Mouse (Mus musculus): Measurements from ENCODE around the gene Plpp2. TPM values are rescaled to one million over a fixed set of nuclear protein-coding genes. Genes with fewer than 3 reads are reported as not detected.

Gene Plpp2
- total and polyA plus RNA-seq, 3 experiments, result 30.3 to 44.3 (median 34.7) TPM

DNA sequence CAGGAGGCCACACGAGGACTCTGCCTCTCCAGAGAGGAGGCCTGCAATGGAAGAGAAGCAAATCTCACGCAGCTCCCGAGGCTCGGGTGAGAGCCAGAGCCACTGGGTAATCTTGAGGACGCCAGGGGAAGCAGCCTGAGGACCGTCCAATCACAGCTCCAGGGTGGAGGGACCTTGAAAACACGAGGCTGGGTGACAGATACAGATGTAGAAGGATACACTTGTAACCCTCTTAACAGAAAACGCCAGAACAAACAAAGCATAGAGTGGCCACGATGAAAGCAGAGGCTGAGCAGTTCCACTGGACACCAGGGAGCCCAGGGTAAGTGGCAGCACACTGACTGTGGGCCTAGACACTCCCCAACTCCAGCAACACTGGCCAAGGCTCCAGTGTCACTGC, 16.8 kb upstream of the Plpp2 start:
- no peak for DNase-seq

GRCm38 (mm10) chr10:79548971-79549723, 15.6 kb upstream of the Plpp2 start:
- DNase-seq, result no peak

GRCm38 (mm10) chr10:79548546-79548945, 14.9 kb upstream of the Plpp2 start:
- DNase-seq, result no peak

DNA sequence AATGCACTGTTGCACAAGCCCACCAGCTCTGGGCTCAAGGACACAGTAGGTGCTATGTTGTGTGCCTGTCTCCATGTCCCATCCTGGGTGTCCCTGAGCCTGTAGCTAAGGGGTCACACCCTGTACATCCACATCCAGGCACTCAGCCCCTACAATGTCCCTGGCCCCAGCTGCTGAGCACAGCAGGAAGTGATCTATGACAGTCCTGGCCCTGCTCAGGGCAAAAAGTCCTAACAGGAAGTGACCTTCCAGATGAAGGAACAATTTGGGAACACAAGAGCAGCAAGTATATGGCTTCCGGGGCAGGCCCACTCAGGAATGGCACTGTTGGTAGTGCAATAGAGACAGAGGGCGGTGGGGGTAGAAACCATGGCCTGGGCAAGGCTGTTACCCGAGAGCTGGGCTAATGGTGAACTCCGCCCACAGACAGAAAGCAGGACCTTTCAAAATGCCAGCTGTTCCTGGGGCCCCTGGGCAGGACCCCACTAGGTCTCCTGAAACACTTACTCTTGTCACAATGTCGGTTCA, 13.6 kb upstream of the Plpp2 start:
- no peak for DNase-seq

GRCm38 (mm10) chr10:79546483-79546882, 12.9 kb upstream of the Plpp2 start:
- DNase-seq, result no peak

DNA sequence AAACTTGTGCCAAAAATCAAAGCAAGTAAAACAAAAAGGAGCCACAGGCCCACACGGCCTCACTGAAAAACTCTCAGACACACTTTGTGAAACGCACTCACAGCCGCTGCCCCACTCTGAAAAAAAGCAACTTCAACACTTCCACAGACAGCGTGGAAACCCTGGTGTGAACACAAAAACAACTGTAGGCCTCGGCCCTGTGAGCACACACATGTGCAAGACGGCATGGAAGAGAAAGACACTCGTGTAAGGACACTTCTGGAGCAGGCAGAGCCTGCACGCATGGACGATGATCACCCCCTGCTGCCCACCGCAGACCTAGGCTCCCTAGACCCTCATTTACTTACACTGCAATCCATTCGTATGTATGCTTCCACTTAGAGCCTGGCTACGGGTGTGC, 12.3 kb upstream of the Plpp2 start:
- DNase-seq, result no peak

DNA sequence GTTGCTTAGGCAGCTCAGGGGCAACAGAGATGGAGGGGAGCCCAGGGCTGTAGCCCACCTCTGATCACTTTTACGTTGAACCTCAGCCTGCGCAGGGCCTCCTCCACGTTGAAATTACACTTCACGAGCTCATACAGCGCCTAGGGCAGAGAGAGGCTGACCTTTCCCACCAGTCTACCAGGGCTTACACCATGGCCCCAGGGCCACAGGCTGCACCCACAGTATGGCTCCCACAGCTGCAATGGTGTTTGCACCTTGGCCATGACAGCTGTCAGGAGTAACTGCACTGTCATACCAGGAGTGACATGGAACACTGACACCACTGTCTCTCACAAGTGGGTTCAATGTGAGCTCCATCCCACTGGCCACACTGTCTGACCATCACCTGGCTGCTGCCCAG, 11.0 kb upstream of the Plpp2 start:
- DNase-seq, result no peak

DNA sequence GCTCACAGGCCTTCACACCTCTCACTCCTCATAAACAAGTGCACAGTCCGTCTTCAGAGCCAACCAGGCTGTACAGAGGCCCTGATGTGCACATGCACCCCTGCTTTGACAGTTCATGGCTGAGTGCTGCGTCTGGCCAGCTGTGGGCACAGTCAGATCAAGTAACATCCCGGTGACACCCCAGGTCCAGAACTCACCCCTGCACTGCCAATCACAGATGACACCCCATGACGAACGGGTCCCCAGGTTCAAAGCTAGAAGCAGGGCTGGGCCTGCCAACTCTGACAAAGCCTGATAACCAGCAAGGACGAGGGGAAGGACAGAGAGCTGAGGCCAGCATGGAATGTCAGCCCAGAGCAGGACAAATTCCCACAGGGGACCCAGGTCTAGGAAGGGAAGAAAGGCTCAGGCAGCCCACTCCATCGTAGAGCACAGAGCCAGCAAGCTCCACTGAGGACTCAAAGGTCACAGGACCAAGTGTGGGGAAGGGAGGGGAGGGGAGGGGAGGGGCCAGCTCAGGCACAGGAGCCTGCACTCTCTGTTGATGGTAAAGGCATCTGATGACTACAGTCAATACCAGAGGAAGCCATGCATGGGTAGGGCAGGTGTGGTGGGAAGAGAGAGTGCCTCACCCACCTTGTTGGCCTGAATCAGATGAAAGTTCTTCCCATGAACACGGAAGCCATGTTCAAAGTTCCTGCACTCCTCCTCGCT, 10.4 kb upstream of the Plpp2 start:
- DNase-seq, result peak; percentile 75

GRCm38 (mm10) chr10:79542171-79542570, 8.6 kb upstream of the Plpp2 start:
- DNase-seq, result peak; percentile 1

DNA sequence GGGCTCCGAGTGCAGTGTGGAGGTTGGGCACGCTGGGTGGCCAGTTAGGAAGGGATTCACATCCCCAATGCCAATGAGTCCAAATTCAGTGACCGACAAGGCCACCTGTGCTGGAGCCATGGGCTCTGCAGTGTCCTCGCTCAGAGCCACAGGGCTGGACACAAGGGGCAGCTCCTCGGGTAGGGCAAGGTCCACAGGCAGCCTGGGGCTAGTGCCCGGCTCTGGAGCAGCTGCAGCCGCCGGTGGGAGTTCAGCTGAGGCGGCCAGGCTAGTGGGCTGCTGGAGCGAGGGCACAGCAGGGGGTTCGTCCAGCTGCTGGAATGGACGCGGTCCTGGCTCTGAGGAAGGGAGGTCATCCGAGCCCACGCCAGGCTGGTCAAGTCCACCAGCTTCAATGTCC, 7.9 kb upstream of the Plpp2 start:
- peak; percentile 1 for DNase-seq

DNA sequence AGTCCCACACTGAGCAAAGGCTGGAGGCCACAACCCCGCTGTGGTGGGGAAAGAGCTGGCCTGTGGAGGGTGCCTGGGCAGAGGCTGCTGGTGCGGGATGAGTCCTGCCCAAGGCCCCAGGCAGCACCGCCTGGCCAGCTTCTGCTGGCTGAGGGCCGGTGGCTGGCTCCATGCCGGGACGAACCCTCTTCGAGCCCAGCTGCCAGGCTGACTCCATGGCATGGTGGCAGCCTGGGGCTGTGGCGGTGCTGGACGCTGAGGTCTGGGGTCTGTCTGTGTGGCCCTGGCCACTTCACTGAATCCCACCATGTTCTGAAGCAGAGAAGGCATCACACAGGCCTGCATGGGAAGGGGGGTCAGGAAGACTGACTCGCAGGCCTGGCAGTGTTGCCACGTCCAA, 7.2 kb upstream of the Plpp2 start:
- peak; percentile 1 for DNase-seq

- peak; percentile 1 for DNase-seq
Measured at GRCm38 (mm10) chr10:79539701-79540495, 6.3 kb upstream of the Plpp2 start.

DNA sequence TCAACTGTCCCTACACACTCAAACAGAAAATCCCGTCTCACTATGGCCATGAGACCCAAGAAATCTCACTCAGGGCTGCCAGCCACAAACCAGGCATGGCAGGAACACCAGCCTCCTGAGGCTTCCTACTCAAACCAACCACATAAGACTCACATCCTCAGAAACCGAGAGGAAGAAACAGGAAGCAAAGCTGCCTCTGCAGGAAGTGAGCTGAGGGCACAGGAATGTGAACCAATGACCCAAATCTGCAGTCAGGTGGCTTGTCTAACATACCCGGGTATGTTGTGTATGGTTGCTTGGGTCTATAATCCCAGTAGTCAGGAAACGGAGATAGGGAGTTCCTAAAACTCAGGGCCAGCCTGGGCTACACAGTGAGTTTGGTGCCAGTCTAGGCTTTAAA, 5.3 kb upstream of the Plpp2 start:
- DNase-seq, result peak; percentile 1

DNA sequence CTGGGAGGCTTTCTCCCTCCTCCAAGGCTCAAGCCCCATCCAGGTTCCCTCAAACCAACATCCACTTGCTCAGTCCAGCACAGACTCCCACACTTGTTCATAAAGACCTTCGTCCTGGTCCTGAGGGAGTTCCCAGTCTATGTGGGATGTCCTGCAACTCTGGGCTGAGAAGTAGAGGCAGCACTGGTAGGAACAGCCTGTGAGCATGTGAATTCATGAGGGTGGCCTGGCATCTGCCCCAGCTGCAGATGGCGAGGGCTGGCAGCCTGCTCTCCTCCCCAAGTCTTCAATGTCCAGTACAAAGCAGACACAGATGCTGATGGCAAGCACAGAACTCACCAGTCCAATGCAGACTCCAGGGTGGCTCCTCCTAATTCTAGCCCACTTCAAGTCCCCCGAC, 4.7 kb upstream of the Plpp2 start:
- DNase-seq, result peak; percentile 1

DNA sequence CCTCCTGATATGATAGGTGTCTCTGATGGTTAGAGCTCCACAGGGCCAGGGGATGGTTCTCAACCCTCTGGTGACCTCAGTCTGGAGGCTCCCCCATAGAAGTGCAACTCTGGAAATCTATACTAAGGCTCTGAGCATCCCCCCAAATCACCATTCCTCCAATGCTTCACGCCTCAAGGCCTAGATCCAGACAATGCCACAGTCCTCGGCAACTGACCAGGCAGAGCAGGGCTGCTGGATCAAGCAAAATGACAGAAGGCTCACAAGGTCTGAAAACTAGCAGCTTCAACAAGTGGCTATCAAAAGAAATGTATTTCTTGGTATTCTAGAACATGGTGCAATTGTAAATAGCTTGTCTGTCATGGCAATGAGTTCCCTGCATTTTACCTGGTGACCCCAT, 4.2 kb upstream of the Plpp2 start:
- peak; percentile 0 for DNase-seq

DNA sequence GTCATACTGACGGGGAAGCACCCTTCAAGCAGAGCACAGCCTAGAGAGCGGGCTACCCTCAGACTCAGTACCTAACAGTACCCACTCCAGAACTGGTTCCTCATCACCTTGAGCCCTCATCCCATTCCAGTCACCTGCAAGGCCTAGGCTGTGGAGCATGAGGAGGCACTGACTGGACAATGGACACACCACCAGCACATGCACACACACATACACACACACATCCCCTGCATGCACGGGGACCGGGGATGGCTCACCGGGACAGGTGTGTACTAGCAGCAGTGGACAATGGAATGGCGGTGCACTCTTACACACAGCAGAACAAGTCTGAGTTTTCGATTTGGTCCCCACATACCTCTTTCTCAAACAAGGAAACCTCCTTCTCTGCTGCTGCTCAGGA, 3.7 kb upstream of the Plpp2 start:
- DNase-seq, result peak; percentile 1

GRCm38 (mm10) chr10:79536461-79537080, 3.0 kb upstream of the Plpp2 start:
- DNase-seq, result peak; percentile 1

- DNase-seq, result no peak
Measured at GRCm38 (mm10) chr10:79535431-79535830, 1.8 kb upstream of the Plpp2 start.

GRCm38 (mm10) chr10:79534426-79534825, 830 bp upstream of the Plpp2 start:
- peak; percentile 1 for DNase-seq

GRCm38 (mm10) chr10:79532678-79533077, 918 bp downstream of the Plpp2 start:
- no peak for DNase-seq

DNA sequence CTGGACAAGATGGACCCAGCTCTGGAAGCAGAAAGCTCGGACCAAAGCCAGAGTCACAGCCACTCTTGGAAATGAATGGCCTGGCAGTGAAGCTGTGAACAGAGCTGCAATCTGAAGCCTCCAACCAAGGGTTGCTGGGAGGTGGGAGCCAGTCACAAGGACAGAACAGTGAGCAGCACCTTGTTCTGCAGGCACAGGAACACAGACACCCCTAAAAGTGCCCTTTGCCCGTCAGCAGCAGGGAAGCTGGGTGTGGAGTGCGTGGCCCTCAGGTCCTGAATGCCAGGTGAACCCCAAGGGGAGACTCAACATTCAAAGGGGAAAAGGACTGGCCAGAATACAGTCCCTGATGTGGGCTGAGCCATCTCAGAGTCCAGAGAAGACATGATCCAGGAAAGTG, 2.0 kb downstream of the Plpp2 start:
- no peak for DNase-seq

GRCm38 (mm10) chr10:79530721-79531120, 2.9 kb downstream of the Plpp2 start:
- DNase-seq, result no peak
